In genomic region chr9:30829158-30829870, GRCm38 (mm10) we compare ENCODE assay signal across 11 mouse cellular contexts.
DNase-seq lines count a peak whose midpoint lies in the region; TF ChIP-seq lines count a peak whose summit lies in the region.
"Had no signal": no experiment of that assay in that cellular context is flagged by ENCODE, and none has a peak within 500 bp of the region (broad histone marks: within the 10 kb centered on the region; RNA-seq: fewer than 3 reads in every experiment).

No protein-coding gene starts in this region.

- no peak overlapping the region for H3K4me3 ChIP-seq in small intestine, adult 2 months (ENCODE audit: low read depth, low read length)

- H3K36me3 ChIP-seq in small intestine, adult 2 months (ENCODE audit: control insufficient read depth, insufficient read depth, low read length) = no peaks in the 10 kb centered on the region

- no peaks in the 10 kb centered on the region for H3K4me1 ChIP-seq in small intestine, adult 2 months (ENCODE audit: control insufficient read depth, insufficient read depth, insufficient read length, low read length)

- DNase-seq in heart, postnatal 25 days (ENCODE audit: low spot score) = peak; percentile 17
- DNase-seq in heart, adult 8-10 months (ENCODE audit: low spot score) = no peak
- peak; percentile 72 for DNase-seq in kidney, adult 9 months
- DNase-seq in kidney, postnatal 36 days = peak; percentile 75 to 77
- DNase-seq in left cerebral cortex, postnatal 10 days (ENCODE audit: extremely low spot score in 1 of 2, low spot score in 2 of 2) = no peak
- no peak for DNase-seq in B cell, adult 2 months
- DNase-seq: cerebellum, adult 11 months; right cerebral cortex, postnatal 25 days; thymus, postnatal 4 days had no signal

- no peaks in the 10 kb centered on the region for H3K27me3 ChIP-seq in small intestine, adult 2 months (ENCODE audit: control insufficient read depth, insufficient read depth, low read length)

- intact Hi-C loops in heart, postnatal 25 days (cut with DNase I) = no loop called here
- intact Hi-C loops in left cerebral cortex, postnatal 10 days (cut with DNase I) = no loop called here

- WGBS in small intestine, adult 2 months = 89% methylated on average over 3 of the region's 3 CpGs

- H3K27ac ChIP-seq in small intestine, adult 2 months (ENCODE audit: insufficient read depth, low read depth, low read length) = 0 out of 2 replicates have a peak overlapping the region, but pooled peaks have one; percentile 27
- H3K27ac ChIP-seq: hindbrain, embryonic 14.5 days had no signal

- TF ChIP-seq CTCF in small intestine, adult 2 months (IDR thresholded peaks at IDR 0.05; ENCODE audit: extremely low read depth, insufficient read length, insufficient replicate concordance, low read depth, low read length) = no peak

- TF ChIP-seq POLR2A in small intestine, adult 2 months (IDR thresholded peaks at IDR 0.05; ENCODE audit: low read depth, low read length) = no peak

Comparison
In these comparisons a context has a peak if more than half of its experiments do, and no peak if none do; other contexts are left out.
1. DNase-seq: peak in heart, postnatal 25 days (single experiment), kidney, adult 9 months (single experiment) and kidney, postnatal 36 days (2 of 2); none in heart, adult 8-10 months (single experiment), left cerebral cortex, postnatal 10 days (0 of 2) and B cell, adult 2 months (0 of 2).